Mouse (Mus musculus): ENCODE data around the gene Igf2. TPM values are rescaled to one million over a fixed set of nuclear protein-coding genes. Genes with fewer than 3 reads are reported as not detected.

The Igf2 gene
- polyA plus RNA-seq (2014; fragmentation: Illumina TruSeq; extraction: RNeasy Lipid Tissue Mini Kit (QIAGEN cat#74804); ENCODE audit: low read depth, low replicate concordance): 7.4 TPM

GRCm38 (mm10) chr7:142666659-142667058 is at the start of gene Igf2:
Igf2 (minus strand) TSS chr7:142666816.

GRCm38 (mm10) chr7:142669751-142670625 is 3.4 kb upstream of the Igf2 start, which contains the start of gene Gm49394:
Gm49394 (minus strand) TSS chr7:142669942.

Other genes with a start within 250 kb of the Igf2 start
- gene Syt8, start 232.0 kb downstream of the Igf2 start, polyA plus RNA-seq (2014; fragmentation: Illumina TruSeq; extraction: RNeasy Lipid Tissue Mini Kit (QIAGEN cat#74804); ENCODE audit: low read depth, low replicate concordance): not detected
- gene Tnni2, start 225.0 kb downstream of the Igf2 start, polyA plus RNA-seq (2014; fragmentation: Illumina TruSeq; extraction: RNeasy Lipid Tissue Mini Kit (QIAGEN cat#74804); ENCODE audit: low read depth, low replicate concordance): not detected
- gene Lsp1, start 206.0 kb downstream of the Igf2 start, polyA plus RNA-seq (2014; fragmentation: Illumina TruSeq; extraction: RNeasy Lipid Tissue Mini Kit (QIAGEN cat#74804); ENCODE audit: low read depth, low replicate concordance): 0.60 TPM
- not detected for gene Tnnt3, start 168.0 kb downstream of the Igf2 start, polyA plus RNA-seq (2014; fragmentation: Illumina TruSeq; extraction: RNeasy Lipid Tissue Mini Kit (QIAGEN cat#74804); ENCODE audit: low read depth, low replicate concordance)
- gene Mrpl23, start 134.1 kb downstream of the Igf2 start, polyA plus RNA-seq (2014; fragmentation: Illumina TruSeq; extraction: RNeasy Lipid Tissue Mini Kit (QIAGEN cat#74804); ENCODE audit: low read depth, low replicate concordance): 0.53 TPM
- not detected for gene Gm49394, start 3.1 kb upstream of the Igf2 start, polyA plus RNA-seq (2014; fragmentation: Illumina TruSeq; extraction: RNeasy Lipid Tissue Mini Kit (QIAGEN cat#74804); ENCODE audit: low read depth, low replicate concordance)
- not detected for gene Ins2, start 76.6 kb upstream of the Igf2 start, polyA plus RNA-seq (2014; fragmentation: Illumina TruSeq; extraction: RNeasy Lipid Tissue Mini Kit (QIAGEN cat#74804); ENCODE audit: low read depth, low replicate concordance)